Mouse (Mus musculus) kidney, adult 2 months (tissue): ENCODE results near the gene Gpd1.

Source experiments
- CTCF ChIP-seq: fragments of 200-500 bp; conservative IDR thresholded peaks from 2 replicates; pipeline ENCODE4 v1.5.1; 2011; ENCODE audit warnings: low read depth, mild to moderate bottlenecking, control low read depth, low read length, moderate library complexity, mixed read lengths; ENCODE audit not compliant: insufficient read depth, insufficient read length
- POLR2A ChIP-seq: fragments of 200-500 bp; IDR thresholded peaks from one replicate; pipeline ENCODE4 v1.6.1; 2011; ENCODE audit warnings: low read depth, low read length, control low read depth

DNA sequence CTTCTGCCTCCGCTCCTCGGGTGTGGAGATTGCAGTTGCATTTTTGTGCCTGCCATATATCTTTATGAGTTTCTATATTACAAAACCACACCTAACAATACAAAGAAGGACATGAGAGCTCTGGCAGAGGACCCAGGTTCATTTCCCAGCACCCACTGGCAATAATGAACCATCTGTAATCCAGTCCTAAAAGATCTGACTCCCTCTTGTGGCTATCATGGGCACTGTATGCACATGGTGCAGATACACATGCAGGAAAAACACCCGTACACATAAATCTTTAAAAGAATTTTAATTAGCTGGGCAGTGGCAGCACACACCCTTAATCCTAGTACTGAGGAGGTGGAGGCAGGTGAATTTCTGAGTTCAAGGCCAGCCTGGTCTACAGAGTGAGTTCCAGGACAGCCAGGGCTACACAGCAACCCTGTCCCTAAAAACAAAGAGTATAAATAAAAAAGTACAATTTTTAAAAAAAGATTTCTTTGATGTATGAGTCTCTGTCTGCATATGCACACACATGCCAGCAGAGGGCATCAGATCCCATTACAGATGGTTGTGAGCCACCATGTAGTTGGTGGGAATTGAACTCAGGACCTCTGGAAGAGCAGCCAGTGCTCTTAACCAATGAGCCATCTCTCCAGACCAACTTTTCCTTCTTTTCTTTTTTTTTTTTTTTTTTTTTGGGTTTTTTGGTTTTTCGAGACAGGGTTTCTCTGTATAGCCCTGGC is 11.9 kb downstream of the Gpd1 start:
- TF ChIP-seq CTCF, result 0 out of 2 replicates have a peak, but pooled peaks have one; percentile 22
- TF ChIP-seq POLR2A, result no peak
